14 mouse cellular contexts compared by ENCODE assay signal in the genomic region with DNA sequence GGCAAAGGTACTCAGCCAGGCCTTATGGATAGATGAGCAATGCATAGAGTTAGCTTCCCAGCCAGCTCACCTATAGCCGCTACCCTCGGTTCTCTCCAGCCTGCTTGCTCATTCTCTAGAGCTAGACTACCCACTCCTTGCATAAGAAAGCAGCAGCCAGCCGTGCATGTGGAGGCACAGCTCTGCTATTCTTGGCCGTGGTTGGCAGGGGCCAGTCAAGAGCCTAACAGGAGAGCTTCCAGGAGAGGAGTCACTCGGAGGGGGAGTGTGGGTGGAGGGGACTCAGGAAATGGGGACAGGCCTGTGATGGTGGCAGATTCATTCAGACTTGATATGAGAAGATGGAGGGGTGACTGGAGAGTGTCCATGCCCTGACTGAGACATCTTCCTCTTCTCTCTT. TPM values are rescaled to one million over a fixed set of nuclear protein-coding genes. Genes with fewer than 3 reads are reported as not detected.
DNase-seq lines count a peak whose midpoint lies in the region; ATAC-seq and TF ChIP-seq lines count a peak whose summit lies in the region.
"Had no signal": no experiment of that assay in that cellular context is flagged by ENCODE, and none has a peak within 500 bp of the region (broad histone marks: within the 10 kb centered on the region; RNA-seq: fewer than 3 reads in every experiment).

No protein-coding gene starts in this region.

- H3K27me3 ChIP-seq in limb, embryonic 12.5 days = no peaks in the 10 kb centered on the region
- H3K27me3 ChIP-seq in limb, embryonic 10.5 days (ENCODE audit: low read depth, poor library complexity, severe bottlenecking) = no peaks in the 10 kb centered on the region
- no peaks in the 10 kb centered on the region for H3K27me3 ChIP-seq in heart, postnatal 0 days (ENCODE audit: control insufficient read depth, insufficient read depth, low read length)
- H3K27me3 ChIP-seq: intestine, embryonic 15.5 days; liver, embryonic 15.5 days had no signal

- peaks cover 30% of the 10 kb centered on the region for H3K4me1 ChIP-seq in limb, embryonic 12.5 days (replicated peaks)
- H3K4me1 ChIP-seq in limb, embryonic 10.5 days = peaks cover 30% of the 10 kb centered on the region
- peaks cover 54% of the 10 kb centered on the region for H3K4me1 ChIP-seq in heart, postnatal 0 days (ENCODE audit: control insufficient read depth, insufficient read depth)

- TF ChIP-seq CTCF in heart, postnatal 0 days (IDR thresholded peaks at IDR 0.05; ENCODE audit: low read depth) = no peak

- H3K9me3 ChIP-seq in limb, embryonic 12.5 days = no peaks in the 10 kb centered on the region
- no peaks in the 10 kb centered on the region for H3K9me3 ChIP-seq in limb, embryonic 10.5 days (replicated peaks)
- no peaks in the 10 kb centered on the region for H3K9me3 ChIP-seq in heart, postnatal 0 days (replicated peaks; ENCODE audit: control insufficient read depth, low read length)
- H3K9me3 ChIP-seq: intestine, embryonic 15.5 days; liver, embryonic 15.5 days had no signal

- whole genome bisulfite sequencing in limb, embryonic 12.5 days = 78% methylated on average over 5 of the region's 5 CpGs
- 82% methylated on average over 5 of the region's 5 CpGs for WGBS in limb, embryonic 10.5 days
- 21% methylated on average over 5 of the region's 5 CpGs for WGBS in heart, postnatal 0 days

- H3K4me2 ChIP-seq in limb, embryonic 12.5 days = no peak overlapping the region
- H3K4me2 ChIP-seq in heart, postnatal 0 days (ENCODE audit: low read depth, low read length) = no peak overlapping the region
- H3K4me2 ChIP-seq: intestine, embryonic 15.5 days; liver, embryonic 15.5 days had no signal

- TF ChIP-seq EP300 in heart, postnatal 0 days (IDR thresholded peaks at IDR 0.05; ENCODE audit: low read depth) = no peak

- no peak for ATAC-seq in cerebellum, adult (ENCODE audit: insufficient number of reproducible peaks, low FRiP score, low TSS enrichment)
- ATAC-seq in limb, embryonic 12.5 days (ENCODE audit: insufficient number of reproducible peaks, insufficient read depth, low FRiP score, low TSS enrichment, low read depth) = no peak
- peak; percentile 65 for ATAC-seq in heart, postnatal 0 days (ENCODE audit: insufficient read depth, low read depth)
- ATAC-seq: intestine, embryonic 15.5 days had no signal

- no peak overlapping the region for H3K27ac ChIP-seq in limb, embryonic 12.5 days
- H3K27ac ChIP-seq in limb, embryonic 10.5 days = no peak overlapping the region
- H3K27ac ChIP-seq in heart, postnatal 0 days (ENCODE audit: low read depth) = no peak overlapping the region
- H3K27ac ChIP-seq: intestine, embryonic 15.5 days; liver, embryonic 15.5 days had no signal

- no peak overlapping the region for H3K4me3 ChIP-seq in limb, embryonic 12.5 days (replicated peaks)
- no peak overlapping the region for H3K4me3 ChIP-seq in limb, embryonic 10.5 days
- no peak overlapping the region for H3K4me3 ChIP-seq in heart, postnatal 0 days (ENCODE audit: low read depth, low read length)
- H3K4me3 ChIP-seq: intestine, embryonic 15.5 days; liver, embryonic 15.5 days had no signal

- peaks cover 79% of the 10 kb centered on the region for H3K36me3 ChIP-seq in limb, embryonic 12.5 days
- peaks cover 71% of the 10 kb centered on the region for H3K36me3 ChIP-seq in limb, embryonic 10.5 days
- H3K36me3 ChIP-seq in heart, postnatal 0 days (replicated peaks; ENCODE audit: control insufficient read depth, insufficient read depth, low read length) = peaks cover 50% of the 10 kb centered on the region

- 0 out of 2 replicates have a peak overlapping the region, but pooled peaks have one; percentile 23 for H3K9ac ChIP-seq in limb, embryonic 12.5 days (replicated peaks)
- no peak overlapping the region for H3K9ac ChIP-seq in heart, postnatal 0 days (replicated peaks; ENCODE audit: low read depth, low read length)
- H3K9ac ChIP-seq: intestine, embryonic 15.5 days; liver, embryonic 15.5 days had no signal

- peak; percentile 45 to 54 for DNase-seq in cerebellum, postnatal 25 days
- DNase-seq in limb, embryonic 10.5 days (ENCODE audit: low spot score) = no peak
- no peak for DNase-seq in heart, postnatal 0 days (ENCODE audit: low spot score)
- DNase-seq in right cerebral cortex, postnatal 36 days (ENCODE audit: low spot score in 2 of 2) = peak; percentile 86 to 95
- DNase-seq in ovary, postnatal 36 days (ENCODE audit: low spot score) = no peak
- no peak for DNase-seq in ovary, postnatal 14 days (ENCODE audit: low spot score)
- DNase-seq: adrenal gland, postnatal 10 days; B cell, adult 2 months; gastrocnemius, postnatal 25 days; thymus, postnatal 25 days had no signal

RNA-seq across cellular contexts. Expression of a gene that starts 7.2 kb away (rescaled TPM):
- 33.1 and 34.8 TPM in 2 replicates for polyA plus RNA-seq in limb, embryonic 12.5 days (2016; fragmentation: Nextera tagmentation; extraction: Ambion mirVana)
- polyA plus RNA-seq in limb, embryonic 10.5 days (2016; fragmentation: Nextera tagmentation; extraction: Ambion mirVana) = 27.2 and 33.1 TPM in 2 replicates
- total RNA-seq in heart, postnatal 0 days (2014; rRNA removed; ENCODE audit: low replicate concordance) = 40.4 and 54.2 TPM in 2 replicates
- polyA plus RNA-seq in heart, postnatal 0 days (2015; fragmentation: Nextera tagmentation; extraction: Ambion mirVana) = 28.0 and 28.9 TPM in 2 replicates

RNA-seq across cellular contexts. Expression of a gene that starts 8.0 kb away (rescaled TPM):
- 148 and 155 TPM in 2 replicates for polyA plus RNA-seq in limb, embryonic 12.5 days (2016; fragmentation: Nextera tagmentation; extraction: Ambion mirVana)
- polyA plus RNA-seq in limb, embryonic 10.5 days (2016; fragmentation: Nextera tagmentation; extraction: Ambion mirVana) = 130 and 145 TPM in 2 replicates
- total RNA-seq in heart, postnatal 0 days (2014; rRNA removed; ENCODE audit: low replicate concordance) = 128 and 148 TPM in 2 replicates
- polyA plus RNA-seq in heart, postnatal 0 days (2015; fragmentation: Nextera tagmentation; extraction: Ambion mirVana) = 55.5 and 61.1 TPM in 2 replicates

RNA-seq across cellular contexts. Expression of a gene that starts 19.0 kb away (rescaled TPM):
- 16.0 and 16.2 TPM in 2 replicates for polyA plus RNA-seq in limb, embryonic 12.5 days (2016; fragmentation: Nextera tagmentation; extraction: Ambion mirVana)
- 15.0 and 15.6 TPM in 2 replicates for polyA plus RNA-seq in limb, embryonic 10.5 days (2016; fragmentation: Nextera tagmentation; extraction: Ambion mirVana)
- total RNA-seq in heart, postnatal 0 days (2014; rRNA removed; ENCODE audit: low replicate concordance) = 10.6 and 13.4 TPM in 2 replicates
- 8.3 and 8.8 TPM in 2 replicates for polyA plus RNA-seq in heart, postnatal 0 days (2015; fragmentation: Nextera tagmentation; extraction: Ambion mirVana)

RNA-seq across cellular contexts. Expression of a gene that starts 42.6 kb away (rescaled TPM):
- polyA plus RNA-seq in limb, embryonic 12.5 days (2016; fragmentation: Nextera tagmentation; extraction: Ambion mirVana) = 43.7 and 48.7 TPM in 2 replicates
- 48.3 and 48.7 TPM in 2 replicates for polyA plus RNA-seq in limb, embryonic 10.5 days (2016; fragmentation: Nextera tagmentation; extraction: Ambion mirVana)
- 55.8 and 81.4 TPM in 2 replicates for total RNA-seq in heart, postnatal 0 days (2014; rRNA removed; ENCODE audit: low replicate concordance)
- 27.1 and 28.1 TPM in 2 replicates for polyA plus RNA-seq in heart, postnatal 0 days (2015; fragmentation: Nextera tagmentation; extraction: Ambion mirVana)

RNA-seq across cellular contexts. Expression of a gene that starts 51.4 kb away (rescaled TPM):
- polyA plus RNA-seq in limb, embryonic 12.5 days (2016; fragmentation: Nextera tagmentation; extraction: Ambion mirVana) = 9.8 and 12.5 TPM in 2 replicates
- 7.0 and 8.2 TPM in 2 replicates for polyA plus RNA-seq in limb, embryonic 10.5 days (2016; fragmentation: Nextera tagmentation; extraction: Ambion mirVana)
- 63.9 and 69.6 TPM in 2 replicates for total RNA-seq in heart, postnatal 0 days (2014; rRNA removed; ENCODE audit: low replicate concordance)
- 3.8 TPM in 2 replicates for polyA plus RNA-seq in heart, postnatal 0 days (2015; fragmentation: Nextera tagmentation; extraction: Ambion mirVana)

Comparison
In these comparisons a context has a peak if more than half of its experiments do, and no peak if none do; other contexts are left out.
1. DNase-seq: peak in cerebellum, postnatal 25 days (2 of 2) and right cerebral cortex, postnatal 36 days (2 of 2); none in limb, embryonic 10.5 days (single experiment), heart, postnatal 0 days (single experiment), ovary, postnatal 36 days (single experiment) and ovary, postnatal 14 days (single experiment).